Mouse (Mus musculus) natural killer cell, adult 2 months (primary cell): ENCODE results near the gene 5330417C22Rik.
A peak's percentile ranks its signal among the peaks of the same experiment; 100 is the strongest.
"Not testable (repeated sequence)": the region's sequence is repeated elsewhere in the genome, so short reads cannot be mapped to it uniquely, and the experiment has no call there.

Experiments used
- DNase-seq, 2 experiments: peaks; one replicate each; pipeline ENCODE4 v3.0.0; 2022; ENCODE audit warnings: low spot score in 2 of 2

5330417C22Rik gene

GRCm38 (mm10) chr3:108533114-108533885, 3.0 kb downstream of the 5330417C22Rik start:
- no peak for DNase-seq

- DNase-seq: no peak
Measured at GRCm38 (mm10) chr3:108528489-108528888, 7.8 kb downstream of the 5330417C22Rik start.

GRCm38 (mm10) chr3:108523415-108523814, 12.9 kb downstream of the 5330417C22Rik start:
- no peak for DNase-seq

- no peak for DNase-seq
Measured at GRCm38 (mm10) chr3:108518276-108518675, 18.1 kb downstream of the 5330417C22Rik start.

GRCm38 (mm10) chr3:108513465-108513864, 22.9 kb downstream of the 5330417C22Rik start:
- DNase-seq: no peak

- no peak for DNase-seq
Measured at GRCm38 (mm10) chr3:108510716-108511483, 25.4 kb downstream of the 5330417C22Rik start.

GRCm38 (mm10) chr3:108510156-108510555, 26.2 kb downstream of the 5330417C22Rik start:
- DNase-seq: no peak

GRCm38 (mm10) chr3:108508745-108509474, 27.4 kb downstream of the 5330417C22Rik start:
- no peak for DNase-seq

GRCm38 (mm10) chr3:108503908-108504307, 32.4 kb downstream of the 5330417C22Rik start:
- DNase-seq: no peak

GRCm38 (mm10) chr3:108501411-108501810, 34.9 kb downstream of the 5330417C22Rik start:
- not testable (repeated sequence) for DNase-seq

- DNase-seq: no peak
Measured at GRCm38 (mm10) chr3:108499826-108500225, 36.5 kb downstream of the 5330417C22Rik start.

GRCm38 (mm10) chr3:108497602-108498001, 38.7 kb downstream of the 5330417C22Rik start:
- no peak for DNase-seq

- no peak for DNase-seq
Measured at GRCm38 (mm10) chr3:108495486-108495885, 40.9 kb downstream of the 5330417C22Rik start.

- no peak for DNase-seq
Measured at GRCm38 (mm10) chr3:108494861-108495474, 41.4 kb downstream of the 5330417C22Rik start.

- DNase-seq: peak in 1 of 2 experiments; percentile 11
Measured at GRCm38 (mm10) chr3:108489968-108490367, 46.4 kb downstream of the 5330417C22Rik start.

GRCm38 (mm10) chr3:108484749-108485148, 51.6 kb downstream of the 5330417C22Rik start:
- DNase-seq: no peak

GRCm38 (mm10) chr3:108478800-108479199, 57.5 kb downstream of the 5330417C22Rik start:
- no peak for DNase-seq

GRCm38 (mm10) chr3:108476761-108477619, 59.3 kb downstream of the 5330417C22Rik start:
- DNase-seq: no peak

- no peak for DNase-seq
Measured at GRCm38 (mm10) chr3:108475496-108475895, 60.8 kb downstream of the 5330417C22Rik start.

- DNase-seq: no peak
Measured at GRCm38 (mm10) chr3:108474969-108475368, 61.4 kb downstream of the 5330417C22Rik start.

- DNase-seq: no peak
Measured at GRCm38 (mm10) chr3:108467760-108468159, 68.6 kb downstream of the 5330417C22Rik start.
